Mouse (Mus musculus) ES-Bruce4 (cell line): Measurements from ENCODE around the gene Usp47.

ENCODE experiments used
- CTCF ChIP-seq: IDR thresholded peaks from one replicate; pipeline ENCODE4 v1.8.1; 2011; ENCODE audit warnings: low read depth, low read length
- EP300 ChIP-seq: IDR thresholded peaks from 2 replicates; pipeline ENCODE4 v1.6.1; 2011; ENCODE audit warnings: low read depth, low read length; ENCODE audit not compliant: insufficient read depth

- TF ChIP-seq EP300 (no peak), CTCF (no peak)
Measured at GRCm38 (mm10) chr7:112127954-112128353, 104.7 kb downstream of the Usp47 start.
